Mouse (Mus musculus): ENCODE measurements around the gene Traf5. TPM values are rescaled to one million over a fixed set of nuclear protein-coding genes. Genes with fewer than 3 reads are reported as not detected.

The Traf5 gene
- polyA plus RNA-seq, 1 experiment from 2014 or later: 16.1 TPM

DNA sequence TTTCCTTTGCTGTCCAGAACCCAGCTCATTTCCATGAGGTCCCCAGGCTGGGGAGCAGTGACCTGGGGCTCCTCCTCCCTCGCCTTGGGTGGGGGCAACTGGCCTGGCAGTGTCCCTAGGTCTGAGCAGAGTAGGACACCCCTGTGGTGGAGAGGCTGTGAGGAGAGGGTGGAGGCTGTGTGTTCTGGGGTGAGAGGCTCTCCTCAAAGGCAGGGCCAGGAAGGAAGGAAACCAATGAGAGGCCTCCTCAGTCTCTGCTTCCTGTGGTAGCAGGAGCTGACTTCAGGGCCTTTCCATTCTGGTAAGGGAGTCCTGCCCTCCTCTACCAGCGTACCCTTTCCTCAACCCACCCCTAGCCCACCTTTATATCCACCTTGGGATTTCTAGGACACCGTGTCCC lies 136.1 kb downstream of the Traf5 start:
- peak; percentile 61 for ATAC-seq (replicated peaks; ENCODE audit: extremely low read depth, insufficient read depth, low FRiP score)

GRCm38 (mm10) chr1:191955101-191955500 lies 137.3 kb downstream of the Traf5 start:
- no peak overlapping the region for H3K4me2 ChIP-seq (ENCODE audit: low read depth, low read length)
- WGBS: 51% methylated on average over 3 of the region's 3 CpGs
- peak overlapping the region; percentile 28; the same call in 1 of the 2 replicates for H3K9ac ChIP-seq (ENCODE audit: low read length)
- peak overlapping the region; percentile 77 for H3K27ac ChIP-seq (ENCODE audit: low read length)
- H3K36me3 ChIP-seq (ENCODE audit: control insufficient read depth, insufficient read depth): no peaks in the 10 kb centered on the region
- ATAC-seq (replicated peaks; ENCODE audit: extremely low read depth, insufficient read depth, low FRiP score): peak; percentile 49; the same call in 1 of the 2 replicates
- H3K4me1 ChIP-seq (ENCODE audit: control insufficient read depth, insufficient read depth, low read length): peaks cover 4% of the 10 kb centered on the region; the same call in 1 of the 2 replicates
- H3K27me3 ChIP-seq (ENCODE audit: control insufficient read depth, insufficient read depth, low read length): no peaks in the 10 kb centered on the region
- no peaks in the 10 kb centered on the region for H3K9me3 ChIP-seq (replicated peaks; ENCODE audit: control insufficient read depth, low read length)
- no peak overlapping the region for H3K4me3 ChIP-seq (ENCODE audit: low read length)

More for the DNA sequence above, 136.1 kb downstream of the Traf5 start:
- peak overlapping the region; percentile 17 for H3K4me2 ChIP-seq (ENCODE audit: low read depth, low read length)
- peaks cover 4% of the 10 kb centered on the region; the same call in 1 of the 2 replicates for H3K4me1 ChIP-seq (ENCODE audit: control insufficient read depth, insufficient read depth, low read length)
- H3K27ac ChIP-seq (ENCODE audit: low read length): peak overlapping the region; percentile 77
- no peaks in the 10 kb centered on the region for H3K36me3 ChIP-seq (ENCODE audit: control insufficient read depth, insufficient read depth)
- H3K9ac ChIP-seq (ENCODE audit: low read length): 0 out of 2 replicates have a peak overlapping the region, but pooled peaks have one; percentile 12
- WGBS: 63% methylated on average over 3 of the region's 3 CpGs
- H3K27me3 ChIP-seq (ENCODE audit: control insufficient read depth, insufficient read depth, low read length): no peaks in the 10 kb centered on the region
- no peaks in the 10 kb centered on the region for H3K9me3 ChIP-seq (replicated peaks; ENCODE audit: control insufficient read depth, low read length)
- H3K4me3 ChIP-seq (ENCODE audit: low read length): no peak overlapping the region

DNA sequence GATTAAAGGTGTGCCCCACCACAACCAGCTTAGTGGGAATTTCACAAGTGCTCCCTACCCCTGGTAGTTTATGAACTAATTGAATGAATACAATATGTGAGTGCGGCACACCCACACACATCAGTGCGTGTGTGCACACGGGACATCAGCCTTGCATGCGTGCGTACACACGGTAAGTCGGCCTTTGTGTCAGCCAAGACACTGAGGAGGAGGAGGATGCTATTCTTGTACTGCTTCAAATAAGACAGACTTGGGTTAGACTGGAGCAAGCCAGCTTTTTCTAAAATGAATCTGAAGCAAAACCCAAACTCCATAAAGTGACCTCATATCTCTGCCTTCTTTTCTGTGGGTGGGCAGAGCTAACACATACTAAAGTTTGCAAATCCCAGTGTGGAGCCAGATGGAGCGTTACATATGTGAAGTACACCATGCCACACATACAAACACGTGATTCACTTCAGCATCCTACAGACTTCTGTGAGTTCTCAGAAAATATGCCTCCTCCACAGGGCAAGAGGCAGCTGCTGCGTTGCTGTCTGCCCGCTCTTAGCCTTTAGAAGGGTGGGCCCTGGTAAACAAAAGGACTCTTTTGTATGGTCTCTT lies 139.5 kb downstream of the Traf5 start:
- 91% methylated on average over 11 of the region's 11 CpGs for WGBS
- no peak overlapping the region for H3K4me3 ChIP-seq (ENCODE audit: low read length)
- H3K4me1 ChIP-seq (ENCODE audit: control insufficient read depth, insufficient read depth, low read length): peaks cover 4% of the 10 kb centered on the region; the same call in 1 of the 2 replicates

DNA sequence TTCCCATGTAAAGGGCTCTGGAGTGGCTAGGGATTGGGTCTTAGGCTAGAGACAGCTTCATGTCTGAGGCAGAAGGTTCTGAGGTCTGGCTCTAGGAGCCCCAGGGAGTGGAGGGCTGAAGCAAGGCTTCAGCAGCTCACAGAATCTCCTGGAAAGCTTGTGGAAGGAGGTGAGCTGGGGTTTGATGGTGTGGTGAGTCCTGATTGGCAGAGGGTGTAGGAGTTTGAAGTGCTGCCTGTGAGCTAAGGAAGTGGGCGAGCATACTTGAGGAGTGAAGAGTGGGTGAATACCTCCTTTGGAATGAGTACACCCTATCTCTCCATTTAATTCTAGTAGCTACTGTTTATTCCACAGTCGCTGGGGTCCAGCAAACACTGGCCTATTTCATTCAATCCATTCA lies 141.7 kb downstream of the Traf5 start:
- H3K27me3 ChIP-seq (ENCODE audit: control insufficient read depth, insufficient read depth, low read length): no peaks in the 10 kb centered on the region
- no peaks in the 10 kb centered on the region for H3K9me3 ChIP-seq (replicated peaks; ENCODE audit: control insufficient read depth, low read length)
- no peak for ATAC-seq (replicated peaks; ENCODE audit: extremely low read depth, insufficient read depth, low FRiP score)
- peaks cover 2% of the 10 kb centered on the region; the same call in 1 of the 2 replicates for H3K4me1 ChIP-seq (ENCODE audit: control insufficient read depth, insufficient read depth, low read length)
- H3K27ac ChIP-seq (ENCODE audit: low read length): no peak overlapping the region
- WGBS: 55% methylated on average over 2 of the region's 2 CpGs
- H3K4me2 ChIP-seq (ENCODE audit: low read depth, low read length): no peak overlapping the region
- no peaks in the 10 kb centered on the region for H3K36me3 ChIP-seq (ENCODE audit: control insufficient read depth, insufficient read depth)
- H3K9ac ChIP-seq (ENCODE audit: low read length): no peak overlapping the region
- no peak overlapping the region for H3K4me3 ChIP-seq (ENCODE audit: low read length)

More for the DNA sequence above, 139.5 kb downstream of the Traf5 start:
- H3K9ac ChIP-seq (ENCODE audit: low read length): no peak overlapping the region
- H3K36me3 ChIP-seq (ENCODE audit: control insufficient read depth, insufficient read depth): no peaks in the 10 kb centered on the region
- H3K27ac ChIP-seq (ENCODE audit: low read length): no peak overlapping the region
- H3K4me2 ChIP-seq (ENCODE audit: low read depth, low read length): no peak overlapping the region
- H3K27me3 ChIP-seq (ENCODE audit: control insufficient read depth, insufficient read depth, low read length): no peaks in the 10 kb centered on the region
- no peaks in the 10 kb centered on the region for H3K9me3 ChIP-seq (replicated peaks; ENCODE audit: control insufficient read depth, low read length)
- ATAC-seq (replicated peaks; ENCODE audit: extremely low read depth, insufficient read depth, low FRiP score): no peak

- Histone ChIP-seq H3K36me3 (ENCODE audit: control insufficient read depth, insufficient read depth) (no peaks in the 10 kb centered on the region), H3K9me3 (replicated peaks; ENCODE audit: control insufficient read depth, low read length) (no peaks in the 10 kb centered on the region), H3K27ac (ENCODE audit: low read length) (no peak overlapping the region), H3K4me1 (ENCODE audit: control insufficient read depth, insufficient read depth, low read length) (no peaks in the 10 kb centered on the region), H3K27me3 (ENCODE audit: control insufficient read depth, insufficient read depth, low read length) (no peaks in the 10 kb centered on the region), H3K4me3 (ENCODE audit: low read length) (no peak overlapping the region), H3K4me2 (ENCODE audit: low read depth, low read length) (no peak overlapping the region), H3K9ac (ENCODE audit: low read length) (no peak overlapping the region)
- no peak for ATAC-seq (replicated peaks; ENCODE audit: extremely low read depth, insufficient read depth, low FRiP score)
- WGBS: 85% methylated on average over 8 of the region's 8 CpGs
Measured at GRCm38 (mm10) chr1:191948600-191948999, 143.8 kb downstream of the Traf5 start.

DNA sequence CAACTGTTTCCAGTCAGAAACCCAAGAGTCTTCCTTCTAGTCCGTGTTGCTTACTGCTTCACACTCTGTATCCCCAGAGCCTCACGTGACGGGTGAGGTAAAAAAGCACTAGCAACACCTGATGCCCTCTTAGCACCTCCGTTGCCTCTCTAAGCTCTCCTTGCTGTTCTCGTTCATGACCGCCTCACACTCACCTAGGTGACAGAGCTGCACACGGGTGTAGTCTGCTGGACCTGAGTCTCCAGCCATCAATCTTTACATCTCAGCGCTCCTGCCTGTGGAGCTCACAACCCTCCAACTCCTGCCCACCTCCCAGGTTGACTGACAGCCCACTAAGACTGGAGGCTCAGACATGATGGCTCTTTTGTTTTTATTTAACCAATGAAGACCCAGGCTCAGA lies 144.6 kb downstream of the Traf5 start:
- 74% methylated on average over 8 of the region's 8 CpGs for WGBS
- Histone ChIP-seq H3K4me3 (ENCODE audit: low read length) (no peak overlapping the region), H3K9ac (ENCODE audit: low read length) (no peak overlapping the region), H3K36me3 (ENCODE audit: control insufficient read depth, insufficient read depth) (no peaks in the 10 kb centered on the region), H3K27ac (ENCODE audit: low read length) (no peak overlapping the region), H3K9me3 (replicated peaks; ENCODE audit: control insufficient read depth, low read length) (no peaks in the 10 kb centered on the region), H3K4me1 (ENCODE audit: control insufficient read depth, insufficient read depth, low read length) (no peaks in the 10 kb centered on the region), H3K4me2 (ENCODE audit: low read depth, low read length) (no peak overlapping the region), H3K27me3 (ENCODE audit: control insufficient read depth, insufficient read depth, low read length) (no peaks in the 10 kb centered on the region)
- ATAC-seq (replicated peaks; ENCODE audit: extremely low read depth, insufficient read depth, low FRiP score): no peak

Small RNA genes lying within 50 kb of the gene (microRNA-seq; reads per million reads assigned to microRNA genes)
- gene Mir3473c: not detected

Other genes with a start within 250 kb of the Traf5 start
- 1.1 and 1.7 TPM in 2 replicates for gene Slc30a1, start 185.8 kb downstream of the Traf5 start, polyA plus RNA-seq (2015; fragmentation: Nextera tagmentation; extraction: Ambion mirVana)
- 5.2 and 5.9 TPM in 2 replicates for gene Rd3, start 115.2 kb downstream of the Traf5 start, polyA plus RNA-seq (2015; fragmentation: Nextera tagmentation; extraction: Ambion mirVana)
- gene Rcor3, start 45.5 kb upstream of the Traf5 start, polyA plus RNA-seq (2015; fragmentation: Nextera tagmentation; extraction: Ambion mirVana): 33.1 and 39.6 TPM in 2 replicates
- gene Kcnh1, start 98.2 kb upstream of the Traf5 start, polyA plus RNA-seq (2015; fragmentation: Nextera tagmentation; extraction: Ambion mirVana): 0.32 and 0.34 TPM in 2 replicates

Data from heart, embryonic 16.5 days (tissue).